Mouse (Mus musculus) kidney, adult 2 months (tissue): ENCODE data around the gene Irgm1.

Experiments used
- CTCF ChIP-seq: fragments of 200-500 bp; conservative IDR thresholded peaks from 2 replicates; pipeline ENCODE4 v1.5.1; 2011; ENCODE audit warnings: low read depth, mild to moderate bottlenecking, control low read depth, low read length, moderate library complexity, mixed read lengths; ENCODE audit not compliant: insufficient read depth, insufficient read length
- POLR2A ChIP-seq: fragments of 200-500 bp; IDR thresholded peaks from one replicate; pipeline ENCODE4 v1.6.1; 2011; ENCODE audit warnings: low read depth, low read length, control low read depth

- TF ChIP-seq CTCF: no peak
- TF ChIP-seq POLR2A: no peak
These were observed 53.1 kb downstream of the Irgm1 start for GRCm38 (mm10) chr11:48818346-48818745.
